Mouse (Mus musculus) limb, embryonic 11.5 days (tissue): ENCODE data around the gene Utrn. TPM values are rescaled to one million over a fixed set of nuclear protein-coding genes. Genes with fewer than 3 reads are reported as not detected.
A peak's percentile ranks its signal among the peaks of the same experiment; 100 is the strongest.
"Not testable (repeated sequence)": the region's sequence is repeated elsewhere in the genome, so short reads cannot be mapped to it uniquely, and the experiment has no call there.

ENCODE experiments used
- ATAC-seq: fragments of 200-750 bp; cut with Nextera tagmentation; 2 replicates; pipeline ENCODE4 v1.8.0; 2017; ENCODE audit warnings: low read depth; ENCODE audit not compliant: insufficient number of reproducible peaks, low FRiP score, low TSS enrichment
- DNase-seq: peaks from one replicate; pipeline ENCODE4 v3.0.0-alpha.2; 2015; ENCODE audit warnings: low spot score
- H3K27ac ChIP-seq: fragments of 300-500 bp; sonication (generic); replicated peaks from 2 replicates; pipeline ENCODE4 v1.5.1; 2014; ENCODE audit warnings: low read depth, mild to moderate bottlenecking, low read length
- H3K27me3 ChIP-seq: fragments of 300-500 bp; sonication (generic); 2 replicates; pipeline ENCODE4 v1.6.1; 2014; ENCODE audit warnings: mild to moderate bottlenecking, low read length, mixed read lengths; ENCODE audit not compliant: control insufficient read depth, insufficient read depth
- H3K36me3 ChIP-seq: fragments of 300-500 bp; sonication (generic); 2 replicates; pipeline ENCODE4 v1.6.1; 2014; ENCODE audit warnings: mild to moderate bottlenecking, low read length, moderate library complexity, mixed read lengths; ENCODE audit not compliant: control insufficient read depth, insufficient read depth
- H3K4me1 ChIP-seq: fragments of 300-500 bp; sonication (generic); 2 replicates; pipeline ENCODE4 v1.6.1; 2014; ENCODE audit warnings: low read length, mixed read lengths; ENCODE audit not compliant: control insufficient read depth, insufficient read depth
- H3K4me2 ChIP-seq: fragments of 300-500 bp; sonication (generic); 2 replicates; pipeline ENCODE4 v1.6.1; 2014; ENCODE audit warnings: low read depth, mild to moderate bottlenecking, moderate library complexity; ENCODE audit not compliant: severe bottlenecking
- H3K4me3 ChIP-seq: fragments of 300-500 bp; sonication (generic); 2 replicates; pipeline ENCODE4 v1.5.1; 2014; ENCODE audit warnings: low read depth, low read length
- H3K9ac ChIP-seq: fragments of 300-500 bp; sonication (generic); 2 replicates; pipeline ENCODE4 v1.6.1; 2014; ENCODE audit warnings: mild to moderate bottlenecking, low read length
- H3K9me3 ChIP-seq: fragments of 300-500 bp; sonication (generic); 2 replicates; pipeline ENCODE4 v1.6.1; 2016; ENCODE audit warnings: low read length; ENCODE audit not compliant: control insufficient read depth
- WGBS: fragments of 180-500 bp; shearing (Covaris S2); extraction: QIAGEN DNeasy Blood & Tissue Kit; methylation state at CpG from one replicate; pipeline ENCODE4 v1.1.7; 2014; 5-methylcytosine and 5-hydroxymethylcytosine counted together
- polyA plus RNA-seq: library from polyadenylated mRNA; unstranded; fragments of >200 nt; fragmentation: Nextera tagmentation; extraction: Ambion mirVana; gene quantifications from 2 replicates; pipeline ENCODE4 v1.2.1, GENCODE M21; 2014

The Utrn gene
- polyA plus RNA-seq, 1 experiment from 2014 or later: 41.0 TPM

DNA sequence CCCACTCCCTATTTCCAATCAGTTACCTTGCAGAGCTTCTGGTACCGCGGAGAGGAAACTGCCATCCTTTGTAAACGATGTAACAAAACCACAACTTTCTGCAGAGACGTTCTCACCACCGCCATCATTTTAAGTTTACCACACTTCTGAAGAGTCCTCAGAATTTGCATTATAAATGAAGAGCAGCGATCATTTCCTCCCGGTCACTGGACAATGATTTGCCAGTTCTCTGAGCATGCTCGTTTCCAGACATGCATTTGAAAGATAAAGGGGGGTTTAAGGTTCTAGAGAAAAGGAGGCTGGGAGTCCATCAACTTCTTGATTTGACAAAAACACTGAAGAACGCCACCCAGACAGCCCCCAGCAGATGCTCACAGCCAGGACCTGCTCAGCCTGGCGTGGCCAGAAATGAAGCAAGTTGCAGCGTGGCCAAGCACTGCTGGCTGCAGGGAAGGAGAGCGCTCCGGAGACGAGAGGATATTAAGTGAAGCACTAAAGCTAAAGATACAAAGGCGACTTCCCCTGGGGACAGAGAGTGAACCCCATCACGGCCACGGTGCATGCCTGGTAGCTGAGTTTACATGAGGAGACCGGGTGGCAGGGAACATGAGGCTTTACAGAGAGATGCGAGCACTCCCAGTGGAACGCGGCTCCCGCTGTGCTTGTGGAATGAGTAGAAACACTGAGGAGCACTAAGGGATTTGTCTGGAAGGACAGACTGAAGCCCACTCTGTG lies 254.5 kb downstream of the Utrn start:
- Histone ChIP-seq H3K27me3 (no peaks in the 10 kb centered on the region), H3K4me3 (peak overlapping the region; percentile 9), H3K9ac (0 out of 2 replicates have a peak overlapping the region, but pooled peaks have one; percentile 34), H3K4me2 (peak overlapping the region; percentile 49), H3K27ac (no peak overlapping the region), H3K9me3 (no peaks in the 10 kb centered on the region), H3K4me1 (0 out of 2 replicates have a peak, but pooled peaks cover 2% of the 10 kb centered on the region), H3K36me3 (no peaks in the 10 kb centered on the region)
- DNase-seq: peak; percentile 60
- ATAC-seq: no peak
- WGBS: 3% methylated on average over 22 of the region's 22 CpGs

DNA sequence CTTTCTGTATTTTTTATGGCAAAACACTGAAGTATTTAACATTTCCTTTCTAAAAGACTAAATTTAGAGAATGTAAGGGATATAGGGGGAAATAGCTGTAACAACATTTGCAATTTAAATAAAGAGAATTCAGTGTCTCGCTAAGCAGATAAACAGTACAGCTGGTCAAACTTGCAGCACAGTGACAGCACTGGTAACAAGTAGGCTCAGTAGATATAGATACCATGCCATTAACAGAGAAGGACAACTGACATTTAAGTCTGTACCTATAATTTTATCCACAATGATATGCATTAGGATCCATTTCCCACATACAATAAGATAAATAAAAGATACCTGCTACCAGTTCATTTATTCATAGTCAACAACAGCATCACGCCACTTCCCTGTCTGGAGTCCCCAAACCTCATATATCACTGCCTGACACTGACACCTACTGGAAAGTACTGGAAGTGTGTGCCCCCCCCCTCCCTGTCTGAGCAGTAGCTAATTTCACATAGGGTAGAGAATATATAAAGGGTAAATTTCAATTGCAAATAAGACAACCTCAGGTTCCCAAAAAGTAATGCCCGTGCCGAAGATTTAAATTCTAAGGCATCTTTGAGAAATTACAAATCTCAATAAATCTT lies 256.8 kb downstream of the Utrn start:
- ATAC-seq (peak; percentile 68; the same call in 1 of the 2 replicates), DNase-seq (peak; percentile 75)
- WGBS: 41% methylated on average over 4 of the region's 4 CpGs

DNA sequence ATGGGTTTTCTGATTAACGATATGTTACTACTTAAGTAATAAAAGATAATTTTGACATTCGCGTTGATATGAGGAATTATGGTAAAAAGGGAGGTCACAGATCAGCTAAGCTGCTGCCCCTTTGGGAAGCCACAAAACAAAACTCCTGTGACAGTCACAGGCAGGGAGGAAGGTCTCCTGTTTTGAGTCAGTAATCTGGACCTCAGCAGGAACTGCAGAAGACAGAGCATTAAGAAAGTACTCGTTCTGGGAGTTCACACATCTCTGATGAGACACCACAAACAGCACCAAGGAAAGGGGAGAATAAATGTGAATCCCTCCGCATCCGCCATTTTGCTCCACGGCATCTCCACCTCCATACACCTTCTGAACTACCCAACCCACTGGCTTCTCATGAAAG lies 259.3 kb downstream of the Utrn start:
- ATAC-seq: no peak
- Histone ChIP-seq H3K4me1 (no peaks in the 10 kb centered on the region), H3K4me3 (no peak overlapping the region), H3K4me2 (no peak overlapping the region), H3K27ac (no peak overlapping the region), H3K9me3 (no peaks in the 10 kb centered on the region), H3K27me3 (no peaks in the 10 kb centered on the region), H3K9ac (no peak overlapping the region), H3K36me3 (no peaks in the 10 kb centered on the region)
- 84% methylated on average over 7 of the region's 7 CpGs for WGBS
- DNase-seq: no peak

More for the DNA sequence above, 256.8 kb downstream of the Utrn start:
- no peak overlapping the region for H3K9ac ChIP-seq
- no peaks in the 10 kb centered on the region for H3K9me3 ChIP-seq
- no peak overlapping the region for H3K4me2 ChIP-seq
- no peak overlapping the region for H3K4me3 ChIP-seq
- no peaks in the 10 kb centered on the region for H3K27me3 ChIP-seq
- H3K27ac ChIP-seq: no peak overlapping the region
- 0 out of 2 replicates have a peak, but pooled peaks cover 2% of the 10 kb centered on the region for H3K4me1 ChIP-seq
- no peaks in the 10 kb centered on the region for H3K36me3 ChIP-seq

DNA sequence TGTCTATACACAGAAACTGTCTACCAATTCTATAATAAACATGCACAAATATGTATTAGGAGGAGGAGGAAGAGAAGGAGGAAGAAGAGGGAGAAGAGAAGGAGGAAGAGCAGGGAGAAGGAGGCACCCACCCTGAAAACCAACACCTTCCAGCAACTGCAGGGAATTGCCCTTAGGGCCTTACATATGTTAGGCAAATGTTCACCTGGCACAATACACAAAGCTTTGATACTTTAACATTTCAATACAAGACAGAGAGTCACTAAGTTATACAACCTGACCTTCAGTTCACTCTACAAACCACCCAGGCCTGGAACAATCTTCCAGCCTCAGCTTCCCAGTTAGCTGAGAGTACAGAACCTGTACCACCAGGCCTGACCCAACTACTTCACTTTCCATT lies 260.5 kb downstream of the Utrn start:
- Histone ChIP-seq H3K4me1 (no peaks in the 10 kb centered on the region), H3K36me3 (no peaks in the 10 kb centered on the region), H3K9ac (no peak overlapping the region), H3K27ac (no peak overlapping the region), H3K4me3 (no peak overlapping the region), H3K4me2 (no peak overlapping the region), H3K27me3 (no peaks in the 10 kb centered on the region), H3K9me3 (no peaks in the 10 kb centered on the region)
- no peak for ATAC-seq
- DNase-seq: no peak

DNA sequence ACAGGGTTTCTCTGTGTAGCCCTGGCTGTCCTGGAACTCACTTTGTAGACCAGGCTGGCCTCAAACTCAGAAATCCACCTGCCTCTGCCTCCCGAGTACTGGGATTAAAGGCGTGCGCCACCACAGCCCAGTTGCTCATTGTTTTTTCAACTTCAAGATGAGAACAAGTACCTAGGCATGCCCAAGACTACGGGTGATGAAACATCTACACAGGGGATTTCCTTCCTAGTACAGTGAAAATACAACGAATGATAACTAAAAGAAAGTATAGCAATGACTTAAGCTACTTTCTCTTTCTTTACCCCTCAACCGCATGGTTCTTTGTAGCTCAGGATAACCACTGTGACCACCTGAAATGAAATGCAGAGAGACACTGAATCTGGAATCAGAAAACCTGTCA lies 262.0 kb downstream of the Utrn start:
- WGBS: 91% methylated on average over 6 of the region's 6 CpGs
- H3K9ac ChIP-seq, H3K4me2 ChIP-seq, DNase-seq, H3K9me3 ChIP-seq, H3K36me3 ChIP-seq, H3K4me1 ChIP-seq, H3K27me3 ChIP-seq, H3K4me3 ChIP-seq, ATAC-seq, H3K27ac ChIP-seq: not testable (repeated sequence)

DNA sequence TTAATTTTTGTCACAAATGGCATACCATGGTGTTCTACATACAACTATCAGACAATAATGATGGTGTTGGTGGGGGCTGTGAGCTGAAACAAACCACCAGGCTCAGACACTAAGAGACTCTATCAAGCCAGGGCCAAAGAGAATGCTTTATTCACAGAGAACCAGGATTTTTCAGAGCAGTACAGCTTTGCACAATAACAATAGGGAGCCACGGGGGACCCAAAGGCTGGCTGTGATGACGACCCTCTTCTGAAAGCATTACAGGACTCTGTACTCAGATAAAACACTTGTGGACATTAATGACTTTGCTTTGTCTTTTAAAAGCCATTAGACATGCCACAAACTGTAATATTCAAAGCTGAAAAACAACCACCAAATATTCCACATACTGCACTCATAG lies 273.8 kb downstream of the Utrn start:
- Histone ChIP-seq H3K36me3 (no peaks in the 10 kb centered on the region), H3K9me3 (no peaks in the 10 kb centered on the region), H3K4me1 (no peaks in the 10 kb centered on the region), H3K27me3 (no peaks in the 10 kb centered on the region), H3K27ac (no peak overlapping the region), H3K9ac (no peak overlapping the region), H3K4me2 (no peak overlapping the region), H3K4me3 (no peak overlapping the region)
- ATAC-seq (no peak), DNase-seq (no peak)
- WGBS: 83% methylated on average over 2 of the region's 2 CpGs

DNA sequence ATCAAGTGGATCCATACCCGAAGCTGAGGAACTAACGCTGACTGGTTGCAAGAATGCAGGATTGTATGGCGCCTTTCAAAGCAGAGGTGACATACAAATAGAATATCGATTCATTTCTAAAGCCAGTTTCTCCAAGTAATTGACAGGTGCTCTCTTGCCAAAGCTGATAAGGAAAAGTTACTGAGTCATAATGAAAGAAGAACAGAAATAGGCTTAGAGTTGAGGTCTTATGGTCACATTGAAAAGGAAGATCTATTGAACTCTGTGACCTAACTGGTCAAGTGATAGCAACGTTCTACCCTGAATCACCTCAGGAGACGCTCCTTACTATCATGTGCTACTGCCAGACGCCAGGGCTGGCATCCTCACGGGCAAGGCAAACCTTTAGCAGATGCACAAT lies 274.2 kb downstream of the Utrn start:
- no peak for DNase-seq
- WGBS: 91% methylated on average over 8 of the region's 8 CpGs

DNA sequence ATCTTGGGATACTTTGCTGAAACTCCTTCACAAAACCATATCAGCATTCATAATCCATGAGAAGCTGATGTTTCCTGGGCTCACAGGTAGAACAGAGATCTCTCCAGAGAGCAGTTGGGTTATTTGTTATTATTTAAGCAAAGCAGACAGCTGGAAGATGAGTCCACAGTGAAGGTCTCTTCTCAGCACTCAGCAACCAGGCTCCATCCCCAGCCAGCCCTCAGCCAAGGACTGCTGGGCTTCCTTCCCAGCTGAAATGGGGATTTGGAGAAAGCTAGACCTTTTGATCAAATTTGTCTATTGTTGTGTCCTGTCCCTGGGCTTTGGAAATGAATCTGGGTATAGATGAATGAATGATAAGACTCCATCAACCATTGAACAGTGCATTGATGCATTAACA lies 276.1 kb downstream of the Utrn start:
- no peak for DNase-seq
- Histone ChIP-seq H3K36me3 (no peaks in the 10 kb centered on the region), H3K4me1 (no peaks in the 10 kb centered on the region), H3K4me2 (no peak overlapping the region), H3K27me3 (no peaks in the 10 kb centered on the region), H3K27ac (no peak overlapping the region), H3K4me3 (no peak overlapping the region), H3K9me3 (no peaks in the 10 kb centered on the region), H3K9ac (no peak overlapping the region)
- no peak for ATAC-seq

More for the DNA sequence above, 274.2 kb downstream of the Utrn start:
- Histone ChIP-seq H3K4me1 (no peaks in the 10 kb centered on the region), H3K27ac (no peak overlapping the region), H3K9ac (no peak overlapping the region), H3K9me3 (no peaks in the 10 kb centered on the region), H3K4me3 (no peak overlapping the region), H3K36me3 (no peaks in the 10 kb centered on the region), H3K27me3 (no peaks in the 10 kb centered on the region), H3K4me2 (no peak overlapping the region)
- ATAC-seq: no peak
